Mouse (Mus musculus): ENCODE results near the gene Spock1.

DNA sequence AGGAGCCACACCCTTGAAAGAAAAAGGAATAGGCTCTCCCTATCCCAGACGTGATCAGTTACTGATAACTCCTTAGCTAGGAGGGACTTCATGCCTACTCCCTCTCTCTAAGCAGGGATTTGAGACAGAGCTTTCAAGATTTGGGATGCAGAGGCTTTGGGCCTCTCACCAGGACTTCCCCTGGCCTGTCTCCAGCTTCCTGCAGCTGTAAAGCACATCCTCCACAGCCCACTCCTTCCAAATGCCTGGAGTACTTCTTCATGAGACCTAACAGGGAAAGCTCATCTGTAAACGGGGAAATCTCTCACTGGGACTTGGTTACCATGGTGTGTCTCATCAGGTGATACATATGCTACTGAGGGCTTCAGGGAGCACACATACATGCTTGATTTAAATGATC lies 97.3 kb downstream of the Spock1 start:
- TF ChIP-seq CTCF (IDR thresholded peaks at IDR 0.05; ENCODE audit: borderline replicate concordance, insufficient read depth, low read length), result no peak
- no peak for TF ChIP-seq POLR2A (IDR thresholded peaks at IDR 0.05; ENCODE audit: low read depth, low read length)
